Mouse (Mus musculus): ENCODE measurements around the gene Olfr173.

DNA sequence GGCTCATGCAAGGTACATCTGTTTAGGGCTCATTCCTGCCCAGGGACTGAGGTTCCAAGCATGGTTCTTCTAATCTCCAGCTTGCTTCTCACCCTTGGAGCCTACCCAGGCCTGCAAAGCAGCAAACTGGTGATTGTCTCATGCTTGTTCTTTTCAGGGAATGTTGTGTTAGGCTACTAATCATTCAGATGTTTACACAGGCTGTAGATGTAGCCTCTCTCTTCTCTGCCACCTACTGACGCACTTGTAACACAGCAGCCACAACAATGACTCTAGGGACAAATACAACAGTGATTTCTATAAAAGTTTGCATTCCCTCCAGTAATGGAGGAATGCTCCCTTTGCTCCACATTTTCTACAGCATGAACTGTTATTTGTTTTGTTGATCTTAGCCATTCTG is 48.8 kb downstream of the Olfr173 start:
- TF ChIP-seq CTCF (IDR thresholded peaks at IDR 0.05; ENCODE audit: extremely low read depth, insufficient read depth, low read length) (peak; percentile 24; the same call in 1 of the 2 replicates), POLR2A (IDR thresholded peaks at IDR 0.05; ENCODE audit: extremely low read depth, insufficient read depth, low read length) (no peak)
